Mouse (Mus musculus) cerebellum, adult 2 months (tissue): ENCODE measurements around the gene Fam83d. TPM values are rescaled to one million over a fixed set of nuclear protein-coding genes. Genes with fewer than 3 reads are reported as not detected.
A peak's percentile ranks its signal among the peaks of the same experiment; 100 is the strongest.
"Not testable (repeated sequence)": the region's sequence is repeated elsewhere in the genome, so short reads cannot be mapped to it uniquely, and the experiment has no call there.

Source experiments
- DNase-seq, 2 experiments: peaks; one replicate each; pipeline ENCODE4 v3.0.0; 2021
- H3K27ac ChIP-seq: fragments of 200-500 bp; 2 replicates; pipeline ENCODE4 v1.5.1; 2012; ENCODE audit warnings: low read length, control low read depth, inconsistent platforms; ENCODE audit not compliant: insufficient read depth
- H3K27me3 ChIP-seq: fragments of 200-500 bp; 2 replicates; pipeline ENCODE4 v1.6.1; 2012; ENCODE audit warnings: inconsistent platforms, mild to moderate bottlenecking, low read length, moderate library complexity; ENCODE audit not compliant: control insufficient read depth, insufficient read depth
- H3K4me1 ChIP-seq: fragments of 200-500 bp; 2 replicates; pipeline ENCODE4 v1.6.1; 2011; ENCODE audit warnings: low read length; ENCODE audit not compliant: control insufficient read depth, insufficient read depth
- H3K4me3 ChIP-seq: fragments of 200-500 bp; replicated peaks from 2 replicates; pipeline ENCODE3; 2011; ENCODE audit warnings: mild to moderate bottlenecking, low read depth, low read length, control low read depth; ENCODE audit not compliant: insufficient read depth
- CTCF ChIP-seq: fragments of 200-500 bp; IDR thresholded peaks from 2 replicates; pipeline ENCODE4 v1.5.1; 2011; ENCODE audit warnings: low read depth, mild to moderate bottlenecking, control low read depth, low read length, moderate library complexity, borderline replicate concordance; ENCODE audit not compliant: insufficient read depth
- POLR2A ChIP-seq: fragments of 200-500 bp; IDR thresholded peaks from 2 replicates; pipeline ENCODE4 v1.6.1; 2011; ENCODE audit warnings: low read length, control low read depth, borderline replicate concordance; ENCODE audit not compliant: insufficient read depth
- WGBS: fragments of 180-500 bp; shearing (Covaris S2); methylation state at CpG from one replicate; pipeline ENCODE4 v1.1.7; 2018; 5-methylcytosine and 5-hydroxymethylcytosine counted together
- polyA plus RNA-seq: library from polyadenylated mRNA; depleted of rRNA; stranded (reverse); fragments of >200 nt; gene quantifications from 2 replicates; pipeline ENCODE4 v1.2.3, GENCODE M21; 2012

The Fam83d gene
- polyA plus RNA-seq, 1 experiment, result 2.5 TPM

DNA sequence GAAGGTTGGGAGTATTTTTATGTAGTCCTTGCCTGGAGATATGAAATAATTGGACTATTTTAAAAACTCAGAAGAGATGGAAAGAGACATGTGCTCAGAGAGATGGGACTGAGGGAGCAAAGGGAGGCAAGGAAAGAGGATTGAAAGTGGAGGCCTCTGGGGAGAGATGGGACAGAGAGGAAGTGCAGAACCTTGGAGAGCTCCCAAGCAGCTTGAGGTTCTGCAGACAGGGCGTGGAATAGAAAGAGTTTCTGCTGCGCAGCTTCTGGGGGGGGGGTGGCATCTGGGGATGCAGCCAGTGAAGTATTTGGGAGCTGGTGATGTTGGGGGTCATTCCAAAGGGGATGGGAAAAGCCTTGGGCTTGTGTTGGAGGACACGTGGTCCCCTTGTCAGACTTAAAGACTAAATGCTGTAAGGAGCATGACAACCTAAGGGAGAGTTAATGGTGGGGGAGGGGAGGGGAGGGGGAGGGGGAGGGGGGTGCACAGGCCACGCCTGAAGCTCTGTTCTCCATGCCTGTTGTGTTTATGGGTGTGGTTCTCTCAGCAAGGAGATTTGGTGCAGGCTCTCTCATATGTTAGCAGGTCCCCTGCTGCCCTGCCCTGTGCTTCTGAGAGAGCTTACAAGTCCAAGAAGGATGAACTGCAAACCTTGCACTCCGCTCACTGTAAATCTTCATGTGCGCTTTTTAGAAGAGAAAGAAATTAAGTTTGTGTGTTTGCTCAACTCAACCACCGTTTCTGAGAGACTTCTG lies 39.7 kb upstream of the Fam83d start:
- 57% methylated on average over 7 of the region's 7 CpGs for WGBS
- no peak for DNase-seq
- no peaks in the 10 kb centered on the region; the same call in 1 of the 2 replicates for H3K27me3 ChIP-seq
- H3K4me3 ChIP-seq, result no peak overlapping the region
- no peak for TF ChIP-seq CTCF
- TF ChIP-seq POLR2A, result no peak
- no peak overlapping the region for H3K27ac ChIP-seq
- peaks cover 11% of the 10 kb centered on the region for H3K4me1 ChIP-seq

DNA sequence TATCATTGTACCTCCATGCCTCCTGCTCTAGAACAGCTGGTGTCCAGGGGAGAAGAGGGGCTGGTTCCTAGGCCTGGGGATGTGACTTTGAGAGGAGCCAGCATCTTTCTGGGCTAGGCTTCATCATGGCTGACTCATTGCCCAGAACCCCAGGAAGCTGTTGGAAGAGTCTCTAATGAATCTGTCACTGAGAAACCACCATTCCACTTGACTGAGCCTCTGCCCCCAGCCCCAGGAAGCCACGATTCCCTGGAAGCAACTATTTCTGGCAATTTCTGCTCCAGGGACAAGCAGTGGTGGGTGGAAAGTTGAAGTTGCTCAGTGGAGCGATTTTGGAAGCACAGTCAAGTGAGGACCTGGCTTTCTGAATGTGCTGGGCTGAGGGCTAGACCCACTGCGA lies 37.0 kb upstream of the Fam83d start:
- no peaks in the 10 kb centered on the region; the same call in 1 of the 2 replicates for H3K27me3 ChIP-seq
- peak in 1 of 2 experiments; percentile 25 for DNase-seq
- H3K4me1 ChIP-seq, result peaks cover 11% of the 10 kb centered on the region
- TF ChIP-seq CTCF (no peak), POLR2A (no peak)
- H3K27ac ChIP-seq, result no peak overlapping the region
- WGBS, result 9% methylated on average over 3 of the region's 3 CpGs
- no peak overlapping the region for H3K4me3 ChIP-seq

DNA sequence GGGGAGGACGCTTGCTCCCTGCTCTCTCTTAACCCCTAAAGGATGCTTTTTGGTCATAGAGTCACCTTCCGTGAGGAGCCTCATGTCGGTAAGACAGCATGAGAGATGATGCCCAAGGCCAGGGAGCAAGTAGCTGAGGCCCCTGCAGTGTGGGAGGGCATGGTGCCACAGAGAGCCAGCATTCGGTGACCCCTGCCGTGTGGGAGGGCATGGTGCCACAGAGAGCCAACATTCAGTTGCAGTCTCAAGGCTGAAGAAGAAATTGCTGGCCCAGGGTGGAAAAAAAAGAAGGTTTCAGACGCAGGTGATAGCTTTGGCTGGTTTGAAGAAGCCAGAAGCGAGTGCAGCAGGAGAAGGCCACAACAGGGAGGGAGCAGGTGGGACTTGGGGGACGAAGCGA lies 35.4 kb upstream of the Fam83d start:
- WGBS, result 23% methylated on average over 9 of the region's 9 CpGs
- H3K27ac ChIP-seq, result no peak overlapping the region
- no peaks in the 10 kb centered on the region; the same call in 1 of the 2 replicates for H3K27me3 ChIP-seq
- no peak for TF ChIP-seq CTCF
- no peak for TF ChIP-seq POLR2A
- H3K4me3 ChIP-seq, result no peak overlapping the region
- DNase-seq, result no peak
- H3K4me1 ChIP-seq, result peaks cover 11% of the 10 kb centered on the region

DNA sequence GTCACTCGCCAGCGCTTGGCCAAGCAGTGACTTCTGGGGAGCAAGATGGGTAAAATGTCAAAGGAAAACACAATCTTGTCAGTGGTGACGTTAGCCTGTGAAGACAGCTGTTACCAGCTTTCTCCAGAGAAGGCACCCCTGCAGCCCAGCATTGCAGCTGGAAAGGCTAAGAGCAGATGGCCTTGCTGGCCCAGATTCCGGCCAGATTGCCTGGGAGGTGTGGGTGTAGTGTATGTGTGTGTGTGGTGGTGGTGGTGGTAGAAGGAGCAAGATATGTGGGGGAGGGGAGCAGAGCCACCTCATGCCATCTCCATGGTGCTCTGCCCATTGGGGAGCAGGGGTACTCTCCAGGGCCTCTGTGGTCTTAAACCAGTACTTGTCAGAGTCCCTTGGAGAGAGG lies 34.8 kb upstream of the Fam83d start:
- WGBS, result 43% methylated on average over 4 of the region's 4 CpGs
- peaks cover 11% of the 10 kb centered on the region for H3K4me1 ChIP-seq
- H3K27ac ChIP-seq, result 0 out of 2 replicates have a peak overlapping the region, but pooled peaks have one; percentile 8
- no peaks in the 10 kb centered on the region; the same call in 1 of the 2 replicates for H3K27me3 ChIP-seq
- no peak for TF ChIP-seq CTCF
- TF ChIP-seq POLR2A, result no peak
- no peak overlapping the region for H3K4me3 ChIP-seq
- no peak for DNase-seq

DNA sequence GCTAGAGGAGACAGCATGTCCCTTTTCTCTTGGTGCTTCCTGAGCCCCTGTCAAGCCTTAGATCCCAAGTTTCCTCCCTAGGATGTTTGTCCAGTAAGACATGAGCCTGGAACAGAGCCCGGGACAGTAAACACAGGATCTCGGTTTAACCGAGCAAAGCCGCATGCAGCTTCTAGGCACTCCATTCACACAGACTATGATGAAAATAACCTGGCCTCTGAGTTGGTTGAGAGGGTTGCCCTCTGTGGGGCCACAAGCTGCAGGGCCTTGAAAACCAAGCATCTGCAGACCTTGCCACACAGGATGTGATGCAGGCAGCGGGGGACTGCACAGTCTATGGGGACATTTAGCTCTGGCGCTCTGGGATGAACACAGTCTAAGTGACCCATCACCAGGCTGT lies 34.0 kb upstream of the Fam83d start:
- Histone ChIP-seq H3K27ac (no peak overlapping the region), H3K4me1 (peaks cover 11% of the 10 kb centered on the region)
- WGBS, result 68% methylated on average over 6 of the region's 6 CpGs

DNA sequence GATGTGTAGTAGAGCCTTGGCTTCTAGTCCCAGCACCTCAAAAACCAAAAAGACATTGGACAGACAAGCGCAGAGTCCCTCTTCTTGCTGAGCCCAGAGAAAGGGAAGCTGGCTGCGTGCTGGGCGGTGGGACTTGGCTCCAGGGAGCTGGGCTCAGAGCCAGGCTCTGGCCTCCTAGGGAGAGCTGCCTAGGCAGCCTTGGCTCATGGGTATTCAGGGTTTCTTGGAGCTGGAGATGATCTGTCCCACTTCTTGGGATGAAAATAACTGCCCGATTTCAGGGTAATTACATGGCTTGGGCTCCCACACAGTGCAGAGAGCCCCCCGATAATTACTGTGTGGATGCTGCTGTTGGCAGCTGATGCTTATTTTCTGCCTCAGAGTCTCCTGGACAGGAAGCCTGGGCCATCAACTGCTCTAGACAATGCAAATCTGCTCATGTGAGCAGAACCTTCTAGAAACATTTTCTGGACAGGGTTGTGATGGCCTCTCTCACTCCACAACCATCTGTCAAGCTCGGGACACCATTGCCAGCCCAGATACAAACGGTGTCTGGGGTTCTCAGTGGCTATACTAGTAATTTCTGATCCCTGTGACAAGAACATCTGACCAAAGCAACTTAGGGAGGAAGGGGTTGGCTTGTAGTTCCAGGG lies 33.3 kb upstream of the Fam83d start:
- peak overlapping the region; percentile 52; the same call in 1 of the 2 replicates for H3K27ac ChIP-seq
- no peak overlapping the region for H3K4me3 ChIP-seq
- H3K4me1 ChIP-seq, result peaks cover 11% of the 10 kb centered on the region
- TF ChIP-seq CTCF (no peak), POLR2A (no peak)
- WGBS, result 43% methylated on average over 7 of the region's 7 CpGs
- no peak for DNase-seq
- H3K27me3 ChIP-seq, result no peaks in the 10 kb centered on the region; the same call in 1 of the 2 replicates

More for the DNA sequence above, 34.0 kb upstream of the Fam83d start:
- TF ChIP-seq CTCF, result no peak
- H3K27me3 ChIP-seq, result no peaks in the 10 kb centered on the region; the same call in 1 of the 2 replicates
- H3K4me3 ChIP-seq, result no peak overlapping the region
- no peak for DNase-seq

DNA sequence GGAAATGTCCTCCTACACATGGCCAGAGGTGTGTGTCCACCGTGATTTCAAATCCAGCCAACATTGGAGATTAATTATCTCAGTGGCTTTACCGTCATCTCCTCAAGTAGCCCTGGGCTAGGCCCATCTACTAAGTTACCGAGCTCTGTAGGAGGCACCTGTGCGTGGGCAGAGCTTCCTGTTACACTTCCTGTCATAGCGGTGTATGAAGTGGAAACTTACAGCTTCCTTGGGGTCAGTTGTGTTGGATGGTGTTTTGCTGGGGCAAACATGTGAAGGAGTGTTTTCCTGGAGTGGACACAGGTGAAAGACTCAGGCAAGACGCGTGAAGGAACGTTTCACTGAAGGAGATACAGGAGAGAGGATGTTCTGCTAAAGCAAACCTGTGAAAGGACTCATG lies 32.6 kb upstream of the Fam83d start:
- Histone ChIP-seq H3K4me3 (no peak overlapping the region), H3K27me3 (no peaks in the 10 kb centered on the region; the same call in 1 of the 2 replicates), H3K27ac (no peak overlapping the region), H3K4me1 (peaks cover 11% of the 10 kb centered on the region)
- TF ChIP-seq POLR2A, result no peak
- no peak for TF ChIP-seq CTCF
- no peak for DNase-seq
- 93% methylated on average over 8 of the region's 8 CpGs for WGBS

DNA sequence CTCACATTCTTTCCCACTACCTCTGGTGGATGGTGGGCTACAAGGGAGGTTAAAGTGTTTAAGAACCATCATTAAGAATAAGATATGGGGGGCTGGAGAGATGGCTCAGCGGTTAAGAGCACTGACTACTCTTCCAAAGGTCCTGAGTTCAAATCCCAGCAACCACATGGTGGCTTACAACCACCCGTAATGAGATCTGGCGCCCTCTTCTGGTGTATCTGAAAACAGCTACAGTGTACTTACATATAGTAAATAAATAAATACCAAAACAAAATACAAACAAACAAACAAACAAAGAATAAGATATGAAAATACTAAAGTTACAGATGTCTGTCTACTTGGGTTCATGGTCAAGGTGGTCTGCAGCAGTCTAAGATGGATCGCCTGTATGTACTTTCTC lies 31.6 kb upstream of the Fam83d start:
- H3K4me3 ChIP-seq, H3K27me3 ChIP-seq, H3K27ac ChIP-seq, DNase-seq: not testable (repeated sequence)
- H3K4me1 ChIP-seq, result peaks cover 11% of the 10 kb centered on the region
- whole genome bisulfite sequencing, result 89% methylated on average over 4 of the region's 4 CpGs
